Mouse (Mus musculus): ENCODE measurements around the gene Mrm1.
"Not testable (repeated sequence)": the region's sequence is repeated elsewhere in the genome, so short reads cannot be mapped to it uniquely, and the experiment has no call there.

The Mrm1 gene

GRCm38 (mm10) chr11:84818961-84819692 lies at the start of gene Mrm1:
Gene Mrm1 (minus strand): TSS chr11:84819515.
- peak; percentile 98 for DNase-seq (ENCODE audit: low spot score)

- DNase-seq (ENCODE audit: low spot score) = no peak
Measured at GRCm38 (mm10) chr11:84868786-84869259, 49.5 kb upstream of the Mrm1 start.

- DNase-seq (ENCODE audit: low spot score) = no peak
Measured at GRCm38 (mm10) chr11:84867586-84867985, 48.3 kb upstream of the Mrm1 start.

- DNase-seq (ENCODE audit: low spot score) = no peak
Measured at GRCm38 (mm10) chr11:84865268-84865667, 46.0 kb upstream of the Mrm1 start.

GRCm38 (mm10) chr11:84855285-84855684 lies 36.0 kb upstream of the Mrm1 start:
- no peak for DNase-seq (ENCODE audit: low spot score)

- no peak for DNase-seq (ENCODE audit: low spot score)
Measured at GRCm38 (mm10) chr11:84847475-84848090, 28.3 kb upstream of the Mrm1 start.

- DNase-seq (ENCODE audit: low spot score) = no peak
Measured at GRCm38 (mm10) chr11:84846741-84847474, 27.6 kb upstream of the Mrm1 start.

- DNase-seq (ENCODE audit: low spot score) = no peak
Measured at GRCm38 (mm10) chr11:84839330-84839729, 20.0 kb upstream of the Mrm1 start.

GRCm38 (mm10) chr11:84829495-84829894 lies 10.2 kb upstream of the Mrm1 start:
- not testable (repeated sequence) for DNase-seq (ENCODE audit: low spot score)

GRCm38 (mm10) chr11:84828516-84829399 lies 9.4 kb upstream of the Mrm1 start, which contains the start of gene Dhrs11:
Gene Dhrs11 (minus strand): TSS chr11:84828994.
- peak; percentile 91 for DNase-seq (ENCODE audit: low spot score)

GRCm38 (mm10) chr11:84827901-84828503 lies 8.7 kb upstream of the Mrm1 start:
- DNase-seq (ENCODE audit: low spot score) = no peak

GRCm38 (mm10) chr11:84827492-84827891 lies 8.2 kb upstream of the Mrm1 start:
- no peak for DNase-seq (ENCODE audit: low spot score)

- no peak for DNase-seq (ENCODE audit: low spot score)
Measured at GRCm38 (mm10) chr11:84826185-84826584, 6.9 kb upstream of the Mrm1 start.

- no peak for DNase-seq (ENCODE audit: low spot score)
Measured at GRCm38 (mm10) chr11:84825261-84825807, 6.0 kb upstream of the Mrm1 start.

GRCm38 (mm10) chr11:84823484-84823897 lies 4.2 kb upstream of the Mrm1 start:
- no peak for DNase-seq (ENCODE audit: low spot score)

- DNase-seq (ENCODE audit: low spot score) = no peak
Measured at GRCm38 (mm10) chr11:84822487-84822886, 3.2 kb upstream of the Mrm1 start.

GRCm38 (mm10) chr11:84821131-84821770 lies 1.9 kb upstream of the Mrm1 start:
- DNase-seq (ENCODE audit: low spot score) = no peak

GRCm38 (mm10) chr11:84818085-84818960 lies 992 bp downstream of the Mrm1 start:
- peak; percentile 85 for DNase-seq (ENCODE audit: low spot score)

- no peak for DNase-seq (ENCODE audit: low spot score)
Measured at GRCm38 (mm10) chr11:84817362-84817761, 2.0 kb downstream of the Mrm1 start.

Data from embryo, embryonic 10 days (tissue).